Mouse (Mus musculus) heart, adult 8-10 months (tissue): ENCODE measurements around the gene Rai1. TPM values are rescaled to one million over a fixed set of nuclear protein-coding genes. Genes with fewer than 3 reads are reported as not detected.
A peak's percentile ranks its signal among the peaks of the same experiment; 100 is the strongest.

Experiments used
- DNase-seq: peaks from one replicate; pipeline ENCODE4 v3.0.0; 2022; ENCODE audit warnings: low spot score
- total RNA-seq, 4 experiments: library from RNA; stranded (reverse); gene quantifications; 2 replicates each; pipeline ENCODE4 v1.2.4; 2022

Rai1 gene
- total RNA-seq, 4 experiments from 2014 or later = 20.4 to 25.3 (median 22.5) TPM

GRCm38 (mm10) chr11:60127863-60128512 lies 23.2 kb downstream of the Rai1 start:
- DNase-seq = no peak

GRCm38 (mm10) chr11:60130516-60130915 lies 25.7 kb downstream of the Rai1 start:
- DNase-seq = no peak

GRCm38 (mm10) chr11:60132061-60132460 lies 27.2 kb downstream of the Rai1 start:
- DNase-seq = no peak

- DNase-seq = peak; percentile 48
These were observed 31.7 kb downstream of the Rai1 start for GRCm38 (mm10) chr11:60136491-60136890.

GRCm38 (mm10) chr11:60137170-60137569 lies 32.4 kb downstream of the Rai1 start:
- no peak for DNase-seq

GRCm38 (mm10) chr11:60139141-60139733 lies 34.4 kb downstream of the Rai1 start:
- no peak for DNase-seq

GRCm38 (mm10) chr11:60139734-60140371 lies 35.0 kb downstream of the Rai1 start:
- no peak for DNase-seq

- DNase-seq = no peak
These were observed 35.9 kb downstream of the Rai1 start for GRCm38 (mm10) chr11:60140586-60141284.

GRCm38 (mm10) chr11:60141285-60141608 lies 36.4 kb downstream of the Rai1 start:
- DNase-seq = no peak

GRCm38 (mm10) chr11:60143086-60143485 lies 38.3 kb downstream of the Rai1 start:
- no peak for DNase-seq

GRCm38 (mm10) chr11:60146170-60146569 lies 41.4 kb downstream of the Rai1 start:
- no peak for DNase-seq

- no peak for DNase-seq
These were observed 43.8 kb downstream of the Rai1 start for GRCm38 (mm10) chr11:60148591-60148990.

GRCm38 (mm10) chr11:60149086-60149485 lies 44.3 kb downstream of the Rai1 start:
- DNase-seq = no peak

GRCm38 (mm10) chr11:60150677-60151076 lies 45.9 kb downstream of the Rai1 start:
- DNase-seq = no peak

GRCm38 (mm10) chr11:60152339-60152738 lies 47.5 kb downstream of the Rai1 start:
- DNase-seq = no peak

GRCm38 (mm10) chr11:60153936-60154335 lies 49.1 kb downstream of the Rai1 start:
- DNase-seq = no peak

- no peak for DNase-seq
These were observed 50.9 kb downstream of the Rai1 start for GRCm38 (mm10) chr11:60155690-60156089.

GRCm38 (mm10) chr11:60158271-60158670 lies 53.5 kb downstream of the Rai1 start:
- no peak for DNase-seq

GRCm38 (mm10) chr11:60159955-60160354 lies 55.1 kb downstream of the Rai1 start:
- DNase-seq = no peak

GRCm38 (mm10) chr11:60160454-60161114 lies 55.8 kb downstream of the Rai1 start:
- no peak for DNase-seq

GRCm38 (mm10) chr11:60161146-60161874 lies 56.5 kb downstream of the Rai1 start:
- DNase-seq = no peak
